Mouse (Mus musculus) adrenal gland, adult 2 months (tissue): Measurements from ENCODE around the gene Six4. TPM values are rescaled to one million over a fixed set of nuclear protein-coding genes. Genes with fewer than 3 reads are reported as not detected.
A peak's percentile ranks its signal among the peaks of the same experiment; 100 is the strongest.
"Not testable (repeated sequence)": the region's sequence is repeated elsewhere in the genome, so short reads cannot be mapped to it uniquely, and the experiment has no call there.

Source experiments
- DNase-seq: peaks from one replicate; pipeline ENCODE4 v3.0.0; 2021
- polyA plus RNA-seq: library from polyadenylated mRNA; depleted of rRNA; stranded (reverse); fragments of >200 nt; gene quantifications from 2 replicates; pipeline ENCODE4 v1.2.3, GENCODE M21; 2012; rRNA removed
- total RNA-seq, 2 experiments: library from RNA; stranded (reverse); gene quantifications; 2 replicates each; pipeline ENCODE4 v1.2.3; 2021

The Six4 gene
- total and polyA plus RNA-seq, 3 experiments = 0.13 to 1.2 (median 0.55) TPM

DNA sequence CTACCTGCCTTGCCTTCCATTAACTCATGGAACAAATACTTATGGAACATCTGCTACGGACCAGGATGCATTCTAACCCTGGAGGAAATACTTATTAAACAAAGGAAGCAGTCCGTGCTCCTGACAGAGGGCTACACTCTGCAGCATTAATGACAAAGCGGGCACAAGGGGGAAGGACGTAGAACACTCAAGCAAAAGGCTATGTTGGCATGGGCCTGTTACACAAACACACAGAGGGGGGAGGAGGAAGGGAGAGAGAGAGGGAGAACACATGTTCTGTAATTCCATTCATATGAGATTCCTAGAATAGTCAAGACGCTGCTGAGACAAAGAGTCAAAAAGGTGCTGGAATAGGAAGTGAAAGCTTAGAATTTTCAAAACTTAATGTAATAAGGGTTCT lies 24.8 kb downstream of the Six4 start:
- no peak for DNase-seq

- no peak for DNase-seq
Measured at GRCm38 (mm10) chr12:73087086-73087485, 26.2 kb downstream of the Six4 start.

GRCm38 (mm10) chr12:73085739-73086630 lies 27.3 kb downstream of the Six4 start:
- no peak for DNase-seq

GRCm38 (mm10) chr12:73083773-73084172 lies 29.5 kb downstream of the Six4 start:
- DNase-seq = no peak

GRCm38 (mm10) chr12:73081828-73082227 lies 31.4 kb downstream of the Six4 start:
- DNase-seq = not testable (repeated sequence)

DNA sequence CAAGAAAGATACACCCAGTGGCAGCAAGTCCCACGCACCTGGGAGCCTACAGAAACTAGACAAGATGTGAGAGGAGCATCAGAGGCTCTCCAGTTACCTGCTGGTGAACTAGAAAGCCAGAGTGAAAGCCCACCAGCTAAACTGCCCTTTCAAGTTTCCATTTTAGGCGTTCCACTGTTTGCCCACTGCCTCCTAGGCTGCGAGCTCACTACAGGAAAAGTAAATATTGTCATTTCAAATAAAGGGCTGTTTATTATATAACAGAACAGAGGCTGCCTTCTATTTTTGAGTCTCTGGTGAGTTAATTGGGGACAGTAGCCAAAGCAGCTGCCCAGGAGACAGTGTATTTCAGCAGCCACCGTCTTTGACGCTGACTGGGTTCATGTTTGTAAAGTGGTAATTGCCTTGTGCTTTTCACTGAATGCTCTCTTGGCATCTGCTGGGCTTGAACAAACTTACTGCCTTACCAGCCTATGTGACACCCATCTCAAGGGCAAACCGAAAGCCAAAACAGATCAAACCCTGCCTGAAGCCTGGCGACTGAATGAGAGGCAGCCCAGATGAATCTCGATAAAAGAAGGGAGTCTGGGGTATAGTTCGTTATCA lies 52.3 kb downstream of the Six4 start:
- no peak for DNase-seq

DNA sequence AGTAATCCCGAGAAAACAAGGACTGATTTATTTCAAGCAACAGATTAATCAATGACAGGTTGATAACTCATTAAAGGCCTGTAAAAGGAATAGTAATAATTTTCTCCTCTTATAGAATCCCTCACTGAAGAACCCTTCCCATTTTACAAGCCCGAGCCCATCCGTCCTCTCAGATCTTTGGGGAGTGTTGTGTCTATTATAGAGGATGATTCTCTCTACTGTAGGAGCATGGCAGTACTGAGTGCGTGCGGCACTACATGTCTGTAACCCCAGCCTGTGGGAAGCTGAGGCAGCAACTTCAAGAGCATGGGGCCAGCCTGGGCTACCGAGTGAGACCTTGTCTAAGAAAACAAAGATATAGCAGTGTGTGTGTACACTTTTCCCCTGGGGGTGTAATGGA lies 55.8 kb downstream of the Six4 start:
- no peak for DNase-seq

- DNase-seq = no peak
Measured at GRCm38 (mm10) chr12:73055451-73055850, 57.8 kb downstream of the Six4 start.

- no peak for DNase-seq
Measured at GRCm38 (mm10) chr12:73054576-73055185, 58.6 kb downstream of the Six4 start.

GRCm38 (mm10) chr12:73053668-73054241 lies 59.5 kb downstream of the Six4 start, which contains the start of gene Six1:
Gene Six1 (minus strand): TSS chr12:73053887.
- DNase-seq = peak; percentile 87

DNA sequence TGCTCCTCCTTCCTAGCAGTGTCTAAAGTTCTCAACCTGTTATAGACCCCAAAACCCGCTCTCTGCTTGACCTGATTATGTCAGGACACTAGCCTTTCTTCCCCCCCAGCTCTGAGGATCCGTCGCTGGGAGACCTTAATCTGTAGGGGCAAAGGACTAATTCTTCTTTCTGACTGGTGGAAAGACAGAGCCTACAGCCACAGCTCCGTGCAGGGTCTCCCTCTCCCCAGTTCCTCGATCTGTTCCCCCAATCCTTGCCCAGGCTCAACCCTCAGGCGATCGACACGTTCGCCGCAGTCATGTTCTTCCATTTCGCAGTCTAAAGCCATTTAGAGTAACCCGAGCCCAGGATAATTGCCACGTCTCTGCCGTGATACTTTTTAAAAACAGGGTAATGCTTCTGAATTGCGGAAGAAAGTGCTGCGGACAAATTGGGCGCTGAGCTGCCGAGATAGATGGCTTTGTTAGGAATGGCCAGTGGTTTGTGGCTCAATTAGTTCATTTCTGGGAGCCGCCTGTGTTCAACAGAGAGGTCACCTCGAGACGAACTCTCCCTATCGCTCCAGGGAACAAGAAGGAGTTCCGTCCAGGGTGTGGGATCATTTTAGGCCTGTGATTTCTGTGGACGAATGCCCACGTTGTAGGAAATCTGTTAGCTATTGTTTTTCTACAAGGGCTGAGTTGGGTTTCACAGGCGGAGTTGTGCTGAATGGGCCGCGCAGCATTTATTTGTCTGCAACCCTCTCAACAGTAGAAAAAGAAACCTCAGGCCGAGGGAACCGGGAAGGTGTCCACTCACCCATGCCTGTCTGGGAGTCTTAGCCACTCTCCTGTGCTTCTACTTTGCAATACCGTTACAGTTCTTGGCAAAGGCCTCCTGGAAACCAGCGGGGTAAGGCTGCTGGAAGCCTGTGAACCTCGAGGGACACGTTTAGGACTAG lies 60.3 kb downstream of the Six4 start:
- DNase-seq = no peak

GRCm38 (mm10) chr12:73052036-73052650 lies 61.1 kb downstream of the Six4 start:
- DNase-seq = no peak

- no peak for DNase-seq
Measured at GRCm38 (mm10) chr12:73050811-73051580, 62.3 kb downstream of the Six4 start.

DNA sequence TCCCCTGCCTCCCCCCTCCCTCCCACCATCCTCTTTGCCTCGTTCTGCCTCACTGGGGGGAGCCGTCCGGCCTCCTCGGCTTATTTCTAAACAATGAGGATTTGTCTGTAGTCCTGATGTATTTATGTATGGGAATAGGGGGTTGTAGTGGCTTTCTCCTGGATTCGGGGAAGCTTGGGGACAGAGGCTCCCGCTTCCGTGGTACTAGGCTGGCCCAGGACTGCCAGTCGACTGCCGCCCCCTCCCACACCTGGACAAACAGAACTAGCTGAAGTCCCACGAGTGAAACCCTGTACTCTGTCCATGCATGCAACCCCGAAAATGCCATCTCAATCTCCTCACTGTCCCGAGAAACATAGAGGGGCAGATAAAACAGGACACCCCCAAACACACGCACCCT lies 63.0 kb downstream of the Six4 start:
- no peak for DNase-seq

Other genes starting within 250 kb of the Six4 start
- gene Six6, start 173.6 kb downstream of the Six4 start, total RNA-seq = not detected
- not detected in 2 replicates for gene Six6, start 173.6 kb downstream of the Six4 start, polyA plus RNA-seq
- under 1 TPM; 0.52 to 0.58 TPM for gene 4930447C04Rik, start 172.7 kb downstream of the Six4 start, total RNA-seq
- not detected in 2 replicates for gene 4930447C04Rik, start 172.7 kb downstream of the Six4 start, polyA plus RNA-seq
- gene Six1, start 59.6 kb downstream of the Six4 start, total RNA-seq = 1 to 10 TPM; 1.6 to 4.5 TPM
- 0.93 and 2.0 TPM in 2 replicates for gene Six1, start 59.6 kb downstream of the Six4 start, polyA plus RNA-seq
- 10 to 100 TPM; 15.0 to 23.4 TPM for gene Mnat1, start 10.3 kb upstream of the Six4 start, total RNA-seq
- 1.4 and 1.9 TPM in 2 replicates for gene Mnat1, start 10.3 kb upstream of the Six4 start, polyA plus RNA-seq
- 10 to 100 TPM; 12.0 to 15.4 TPM for gene Trmt5, start 173.3 kb upstream of the Six4 start, total RNA-seq
- 1.6 and 1.8 TPM in 2 replicates for gene Trmt5, start 173.3 kb upstream of the Six4 start, polyA plus RNA-seq
- 1 to 10 TPM; 5.9 to 8.5 TPM for gene Slc38a6, start 173.3 kb upstream of the Six4 start, total RNA-seq
- 8.3 and 8.9 TPM in 2 replicates for gene Slc38a6, start 173.3 kb upstream of the Six4 start, polyA plus RNA-seq